Mouse (Mus musculus) lung, adult 2 months (tissue): ENCODE data around the gene Otop2. TPM values are rescaled to one million over a fixed set of nuclear protein-coding genes. Genes with fewer than 3 reads are reported as not detected.
A peak's percentile ranks its signal among the peaks of the same experiment; 100 is the strongest.

Experiments used
- DNase-seq: peaks from one replicate; pipeline ENCODE4 v3.0.0; 2022
- H3K4me1 ChIP-seq: fragments of 200-500 bp; 2 replicates; pipeline ENCODE4 v1.6.1; 2011; ENCODE audit warnings: low read length; ENCODE audit not compliant: control insufficient read depth, insufficient read depth
- H3K4me3 ChIP-seq: fragments of 200-500 bp; replicated peaks from 2 replicates; pipeline ENCODE3; 2011; ENCODE audit warnings: low read depth, mild to moderate bottlenecking, control low read depth, low read length; ENCODE audit errors: extremely low read depth
- CTCF ChIP-seq: fragments of 200-500 bp; IDR thresholded peaks from 2 replicates; pipeline ENCODE4 v1.5.1; 2011; ENCODE audit warnings: mild to moderate bottlenecking, low read length, control low read depth; ENCODE audit not compliant: insufficient read depth
- POLR2A ChIP-seq: fragments of 200-500 bp; IDR thresholded peaks from 2 replicates; pipeline ENCODE4 v1.6.1; 2011; ENCODE audit warnings: low read depth, mild to moderate bottlenecking, control low read depth, low read length, borderline replicate concordance; ENCODE audit errors: extremely low read depth
- WGBS: fragments of 180-500 bp; shearing (Covaris S2); methylation state at CpG from one replicate; pipeline ENCODE4 v1.1.7; 2018; 5-methylcytosine and 5-hydroxymethylcytosine counted together
- polyA plus RNA-seq: library from polyadenylated mRNA; depleted of rRNA; stranded (reverse); fragments of >200 nt; gene quantifications from 2 replicates; pipeline ENCODE4 v1.2.3, GENCODE M21; 2012

Gene Otop2
- polyA plus RNA-seq, 1 experiment = 8.3 TPM

DNA sequence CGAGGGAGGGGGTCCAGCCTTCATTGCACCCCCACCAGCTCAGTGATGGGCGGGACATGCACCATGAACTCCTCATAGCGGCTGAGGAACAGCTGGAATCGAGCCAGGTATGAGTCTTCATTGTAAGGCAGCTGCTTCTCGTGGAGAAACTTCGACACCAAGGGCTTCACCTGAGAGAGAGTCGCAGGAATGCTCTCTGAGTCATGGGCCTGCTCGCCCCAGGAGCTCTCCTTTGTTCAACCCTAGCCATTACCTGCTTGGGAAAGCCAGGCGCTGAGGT, 23.5 kb upstream of the Otop2 start:
- Histone ChIP-seq H3K4me1 (no peaks in the 10 kb centered on the region), H3K4me3 (no peak overlapping the region)
- TF ChIP-seq POLR2A (no peak), CTCF (no peak)
- whole genome bisulfite sequencing = 70% methylated on average over 9 of the region's 9 CpGs
- no peak for DNase-seq

GRCm38 (mm10) chr11:115283891-115284620, 22.9 kb upstream of the Otop2 start:
- DNase-seq = no peak
- no peak for TF ChIP-seq POLR2A
- TF ChIP-seq CTCF = no peak
- 83% methylated on average over 12 of the region's 12 CpGs for WGBS

GRCm38 (mm10) chr11:115285282-115285681, 21.7 kb upstream of the Otop2 start:
- DNase-seq = no peak
- TF ChIP-seq CTCF (no peak), POLR2A (no peak)
- 40% methylated on average over 4 of the region's 4 CpGs for WGBS

More at GRCm38 (mm10) chr11:115283891-115284620, 22.9 kb upstream of the Otop2 start:
- no peak overlapping the region for H3K4me3 ChIP-seq
- H3K4me1 ChIP-seq = no peaks in the 10 kb centered on the region

GRCm38 (mm10) chr11:115286201-115286993, 20.6 kb upstream of the Otop2 start:
- WGBS = 67% methylated on average over 19 of the region's 19 CpGs
- H3K4me1 ChIP-seq = peaks cover 3% of the 10 kb centered on the region
- DNase-seq = no peak
- no peak overlapping the region for H3K4me3 ChIP-seq
- no peak for TF ChIP-seq POLR2A
- no peak for TF ChIP-seq CTCF

More at GRCm38 (mm10) chr11:115285282-115285681, 21.7 kb upstream of the Otop2 start:
- Histone ChIP-seq H3K4me3 (no peak overlapping the region), H3K4me1 (no peaks in the 10 kb centered on the region)

DNA sequence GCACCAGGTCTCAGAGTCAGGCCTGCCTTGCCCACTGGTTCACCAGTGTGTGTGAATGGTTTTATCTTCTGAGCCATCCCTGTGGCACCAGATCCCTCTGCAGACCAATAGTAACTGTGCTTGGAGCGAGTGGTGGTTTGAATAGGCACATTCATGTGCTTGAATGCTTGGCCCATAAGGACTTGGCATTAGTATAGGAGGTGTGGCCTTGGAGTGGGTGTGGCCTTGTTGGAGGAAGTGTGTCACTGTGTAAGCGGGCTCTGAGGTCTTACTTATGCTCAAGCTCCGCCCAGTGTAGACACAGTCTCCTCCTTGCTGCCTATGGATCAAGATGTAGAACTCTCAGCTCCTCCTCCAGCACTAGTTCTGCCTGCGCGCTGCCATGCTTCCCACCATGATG, 19.6 kb upstream of the Otop2 start:
- WGBS = 76% methylated on average over 5 of the region's 5 CpGs
- TF ChIP-seq CTCF (no peak), POLR2A (no peak)
- Histone ChIP-seq H3K4me1 (peaks cover 3% of the 10 kb centered on the region), H3K4me3 (no peak overlapping the region)
- DNase-seq = no peak

DNA sequence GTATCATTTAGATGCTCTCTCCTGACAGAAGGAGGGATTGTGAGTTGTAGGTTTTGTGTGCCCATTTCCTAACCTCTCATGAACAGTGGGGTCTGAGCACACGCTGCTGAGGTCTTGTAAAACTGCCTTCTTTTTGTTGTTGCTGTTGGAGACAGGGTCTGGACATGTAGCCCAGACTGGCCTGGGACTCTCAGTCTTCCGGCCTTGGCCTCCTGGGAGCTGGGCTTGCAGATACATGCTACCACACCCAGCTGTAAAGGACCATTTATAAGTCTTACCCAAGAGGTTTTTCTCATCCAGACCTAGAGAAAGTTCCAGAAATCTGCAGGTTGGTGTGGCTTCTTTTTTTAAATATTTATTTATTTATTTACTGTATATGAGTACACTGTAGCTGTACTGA, 18.7 kb upstream of the Otop2 start:
- H3K4me3 ChIP-seq = no peak overlapping the region
- TF ChIP-seq POLR2A = no peak
- no peak for TF ChIP-seq CTCF
- H3K4me1 ChIP-seq = peaks cover 3% of the 10 kb centered on the region
- 85% methylated on average over 2 of the region's 2 CpGs for WGBS
- no peak for DNase-seq

DNA sequence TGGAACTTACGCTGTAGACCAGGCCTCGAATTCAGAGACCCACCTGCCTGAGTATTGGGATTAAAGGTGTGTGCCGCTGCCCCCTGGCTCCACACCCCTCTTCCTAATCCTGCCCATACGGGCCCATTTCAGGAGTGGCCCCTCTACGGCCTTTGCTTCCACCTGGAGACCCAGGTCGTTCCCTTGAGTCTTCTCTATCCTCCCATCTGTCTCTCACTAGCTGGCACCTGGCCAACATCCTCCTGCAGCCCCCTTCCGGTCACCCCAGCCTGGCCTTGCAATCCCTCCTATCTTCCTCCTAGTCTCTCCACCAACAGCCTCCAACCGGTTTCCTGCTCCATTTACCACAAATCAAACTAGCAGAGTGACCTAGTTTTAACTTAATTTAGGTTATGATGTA, 17.1 kb upstream of the Otop2 start:
- TF ChIP-seq CTCF = no peak
- no peak for TF ChIP-seq POLR2A
- WGBS = 71% methylated on average over 8 of the region's 8 CpGs
- no peak for DNase-seq
- H3K4me3 ChIP-seq = no peak overlapping the region
- H3K4me1 ChIP-seq = peaks cover 3% of the 10 kb centered on the region

DNA sequence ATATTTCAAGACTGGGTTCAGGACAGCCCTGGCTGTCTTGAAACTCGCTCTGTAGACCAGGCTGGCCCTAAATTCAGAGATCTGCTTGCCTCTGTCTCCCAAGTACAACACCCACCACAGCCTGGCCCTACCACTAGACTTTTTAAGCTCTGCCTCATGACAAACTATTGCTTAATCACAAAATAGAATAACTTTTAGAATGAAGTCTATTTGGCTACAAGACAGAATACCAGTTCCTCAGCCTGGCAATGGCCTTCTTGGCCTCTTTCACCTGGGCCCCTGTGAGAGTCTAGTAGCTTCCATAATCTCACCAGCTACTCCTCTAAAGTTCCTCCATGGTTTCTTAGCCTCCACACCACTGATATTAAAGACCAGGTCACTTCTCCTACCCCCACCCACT, 16.6 kb upstream of the Otop2 start:
- no peak for DNase-seq
- WGBS = 70% methylated on average over 1 of the region's 1 CpGs
- no peak for TF ChIP-seq POLR2A
- TF ChIP-seq CTCF = no peak
- Histone ChIP-seq H3K4me1 (peaks cover 3% of the 10 kb centered on the region), H3K4me3 (no peak overlapping the region)

DNA sequence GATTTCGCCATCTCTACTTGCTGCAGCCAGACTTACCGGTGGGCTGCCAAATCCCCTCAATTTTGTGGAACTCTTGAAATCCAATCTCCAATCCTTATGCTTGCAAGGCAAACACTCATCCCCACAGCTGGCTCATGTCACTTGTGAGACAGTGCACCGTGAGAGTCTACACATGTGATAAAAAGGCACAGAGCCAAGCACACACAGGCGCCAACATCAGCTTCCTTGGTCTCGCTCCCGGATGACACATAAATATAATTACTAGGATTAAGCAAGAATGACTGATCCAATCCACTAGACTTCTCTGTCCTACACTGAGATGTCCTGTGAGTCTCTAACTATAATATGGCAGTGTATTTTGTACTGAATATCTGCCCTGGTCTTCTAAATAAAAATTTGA, 16.0 kb upstream of the Otop2 start:
- H3K4me1 ChIP-seq = peaks cover 3% of the 10 kb centered on the region
- 38% methylated on average over 6 of the region's 6 CpGs for WGBS
- no peak overlapping the region for H3K4me3 ChIP-seq
- TF ChIP-seq CTCF (no peak), POLR2A (no peak)
- peak; percentile 34 for DNase-seq

GRCm38 (mm10) chr11:115291503-115291902, 15.5 kb upstream of the Otop2 start:
- DNase-seq = no peak
- no peak for TF ChIP-seq POLR2A
- TF ChIP-seq CTCF = no peak

More at GRCm38 (mm10) chr11:115291503-115291902, 15.5 kb upstream of the Otop2 start:
- 77% methylated on average over 10 of the region's 10 CpGs for WGBS
- Histone ChIP-seq H3K4me1 (peaks cover 3% of the 10 kb centered on the region), H3K4me3 (no peak overlapping the region)
